Mouse (Mus musculus) bone marrow macrophage, adult 2 months (primary cell): Measurements from ENCODE around the gene Sfmbt2. TPM values are rescaled to one million over a fixed set of nuclear protein-coding genes. Genes with fewer than 3 reads are reported as not detected.

Source experiments
- H3K27ac ChIP-seq: 2 replicates; pipeline ENCODE4 v1.5.1; 2012; ENCODE audit warnings: low read depth, low read length; ENCODE audit not compliant: insufficient read depth
- H3K4me1 ChIP-seq: 2 replicates; pipeline ENCODE4 v1.6.1; 2012; ENCODE audit warnings: low read length; ENCODE audit not compliant: control insufficient read depth, insufficient read depth
- H3K4me3 ChIP-seq: 2 replicates; pipeline ENCODE4 v1.5.1; 2012; ENCODE audit warnings: mild to moderate bottlenecking, low read length, moderate library complexity; ENCODE audit not compliant: insufficient read depth
- CTCF ChIP-seq: IDR thresholded peaks from 2 replicates; pipeline ENCODE4 v1.5.1; 2012; ENCODE audit warnings: low read depth, mild to moderate bottlenecking, low read length, moderate library complexity
- POLR2A ChIP-seq: IDR thresholded peaks from 2 replicates; pipeline ENCODE4 v1.6.1; 2012; ENCODE audit warnings: mild to moderate bottlenecking, low read depth, low read length, borderline replicate concordance
- polyA plus RNA-seq: library from polyadenylated mRNA; stranded (reverse); fragments of >200 nt; gene quantifications from 2 replicates; pipeline ENCODE4 v1.2.4, GENCODE M21; 2012; ENCODE audit not compliant: missing spikeins, insufficient read depth, insufficient read length

The Sfmbt2 gene
- polyA plus RNA-seq, 1 experiment: 0.28 TPM

DNA sequence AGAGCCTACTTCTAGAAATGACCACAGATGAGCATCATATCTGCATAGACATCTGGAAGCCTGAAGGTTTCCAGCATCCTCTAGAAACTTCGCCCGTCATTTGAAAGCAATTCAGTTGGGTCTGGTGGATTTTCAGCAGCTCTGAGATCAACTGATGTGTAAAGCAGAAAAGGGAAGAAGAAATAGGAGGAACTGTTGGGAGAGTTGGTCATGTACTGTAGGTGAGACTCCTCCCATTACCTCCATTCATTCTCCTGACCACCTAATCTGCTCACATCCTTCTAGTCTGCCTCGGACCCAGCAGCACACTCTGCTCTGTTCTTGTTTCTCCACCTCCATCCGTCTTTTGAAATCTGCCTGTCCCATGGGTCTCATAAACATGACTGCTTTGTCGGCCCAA, 22.3 kb upstream of the Sfmbt2 start:
- no peak overlapping the region for H3K27ac ChIP-seq
- no peaks in the 10 kb centered on the region for H3K4me1 ChIP-seq
- TF ChIP-seq POLR2A (no peak), CTCF (no peak)
- H3K4me3 ChIP-seq: no peak overlapping the region

GRCm38 (mm10) chr2:10350266-10350810, 20.0 kb upstream of the Sfmbt2 start:
- H3K4me3 ChIP-seq: no peak overlapping the region
- H3K4me1 ChIP-seq: no peaks in the 10 kb centered on the region
- no peak overlapping the region for H3K27ac ChIP-seq
- TF ChIP-seq POLR2A (no peak), CTCF (no peak)

- Histone ChIP-seq H3K4me1 (no peaks in the 10 kb centered on the region), H3K27ac (no peak overlapping the region), H3K4me3 (no peak overlapping the region)
- TF ChIP-seq CTCF (no peak), POLR2A (no peak)
These were observed 19.2 kb upstream of the Sfmbt2 start for GRCm38 (mm10) chr2:10351125-10351524.

DNA sequence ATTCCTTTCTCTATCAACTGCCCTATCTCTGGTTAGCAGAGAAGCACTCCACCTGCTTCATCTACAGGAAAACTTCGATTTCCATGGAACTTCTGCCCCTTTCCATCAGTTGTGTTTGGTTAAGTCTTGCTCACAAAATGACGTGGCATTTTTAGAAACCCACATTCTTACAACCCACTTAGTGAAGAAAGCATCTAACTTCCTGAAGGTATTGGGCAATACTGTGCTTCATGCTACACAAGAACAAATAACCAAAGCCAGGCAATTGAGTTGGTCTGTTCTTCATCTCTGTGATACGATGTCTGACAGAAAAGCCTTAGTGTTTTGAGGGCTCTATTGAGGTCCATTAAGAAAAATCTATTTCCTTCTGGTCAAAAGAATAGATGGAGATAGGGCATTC, 17.4 kb upstream of the Sfmbt2 start:
- Histone ChIP-seq H3K4me3 (no peak overlapping the region), H3K4me1 (no peaks in the 10 kb centered on the region), H3K27ac (no peak overlapping the region)
- TF ChIP-seq POLR2A: no peak
- no peak for TF ChIP-seq CTCF

- Histone ChIP-seq H3K4me1 (no peaks in the 10 kb centered on the region), H3K27ac (no peak overlapping the region), H3K4me3 (no peak overlapping the region)
- TF ChIP-seq CTCF: no peak
These were observed 16.4 kb upstream of the Sfmbt2 start for GRCm38 (mm10) chr2:10353889-10354288.

DNA sequence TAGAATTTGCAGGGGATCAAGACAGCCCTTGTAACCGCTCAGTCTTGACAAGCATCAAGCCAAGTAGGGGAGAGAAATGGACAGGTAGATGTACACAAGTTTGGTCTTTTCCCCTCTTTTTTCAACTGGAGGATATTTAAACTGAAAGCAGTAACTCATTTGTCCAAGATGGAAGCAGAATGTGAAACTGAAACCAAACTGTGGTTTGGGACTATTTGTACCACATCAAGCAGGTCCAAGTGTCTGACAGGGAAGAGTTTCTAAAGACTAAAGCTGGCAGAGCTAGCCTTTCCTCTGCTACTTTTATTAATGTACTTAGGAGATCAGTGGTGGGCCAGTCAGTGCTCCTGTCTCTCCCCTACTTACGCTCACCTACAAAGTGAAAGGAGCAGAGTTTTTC, 10.4 kb upstream of the Sfmbt2 start:
- Histone ChIP-seq H3K27ac (no peak overlapping the region), H3K4me1 (no peaks in the 10 kb centered on the region), H3K4me3 (no peak overlapping the region)
- no peak for TF ChIP-seq CTCF
- no peak for TF ChIP-seq POLR2A

- Histone ChIP-seq H3K4me3 (no peak overlapping the region), H3K27ac (no peak overlapping the region), H3K4me1 (no peaks in the 10 kb centered on the region)
- TF ChIP-seq POLR2A (no peak), CTCF (no peak)
These were observed 5.2 kb upstream of the Sfmbt2 start for GRCm38 (mm10) chr2:10365081-10365480.

- no peak overlapping the region for H3K27ac ChIP-seq
- no peaks in the 10 kb centered on the region for H3K4me1 ChIP-seq
- TF ChIP-seq POLR2A: no peak
- TF ChIP-seq CTCF: no peak
- H3K4me3 ChIP-seq: no peak overlapping the region
These were observed 4.0 kb upstream of the Sfmbt2 start for GRCm38 (mm10) chr2:10366284-10366683.

- Histone ChIP-seq H3K27ac (no peak overlapping the region), H3K4me1 (0 out of 2 replicates have a peak, but pooled peaks cover 5% of the 10 kb centered on the region), H3K4me3 (no peak overlapping the region)
- TF ChIP-seq POLR2A: no peak
- TF ChIP-seq CTCF: no peak
These were observed 634 bp upstream of the Sfmbt2 start for GRCm38 (mm10) chr2:10369676-10370075.

DNA sequence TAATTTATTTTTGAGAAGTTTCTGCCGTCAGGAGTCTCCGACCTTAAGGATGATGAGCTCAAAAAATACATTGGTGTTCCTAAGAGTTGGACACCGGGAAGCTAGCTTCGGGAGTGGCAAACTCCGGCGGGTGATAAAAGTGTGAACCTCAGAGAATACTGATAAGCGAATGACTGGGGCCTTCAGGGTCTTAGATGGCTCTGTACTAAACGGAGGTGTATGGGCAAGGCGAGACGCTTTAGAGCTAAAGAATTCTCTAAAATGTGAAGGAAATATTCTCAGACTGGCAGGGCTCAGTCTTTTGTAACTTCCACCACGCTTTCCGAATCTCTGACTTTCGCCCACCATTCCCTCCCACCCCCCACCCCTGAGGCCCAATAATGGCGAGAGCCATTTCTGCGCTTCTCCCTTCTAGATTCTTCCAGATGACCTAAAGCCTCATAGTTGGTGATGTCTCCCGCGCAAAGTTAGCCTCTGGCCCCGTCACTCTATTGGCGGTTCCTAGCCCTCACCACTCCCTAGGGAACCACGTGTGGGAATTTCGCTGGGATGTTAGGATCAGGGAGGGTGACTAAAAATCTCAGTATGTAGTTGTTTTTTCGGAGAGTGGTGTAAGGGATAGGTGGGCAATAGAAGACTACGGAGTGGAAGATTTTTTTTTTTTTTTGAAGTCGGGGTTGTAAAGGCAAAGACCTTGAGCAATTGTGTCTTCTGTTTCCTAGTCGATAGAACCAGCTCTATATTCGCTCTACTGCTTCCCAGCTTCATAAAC, 563 bp downstream of the Sfmbt2 start:
- TF ChIP-seq CTCF (no peak), POLR2A (no peak)
- 0 out of 2 replicates have a peak, but pooled peaks cover 5% of the 10 kb centered on the region for H3K4me1 ChIP-seq
- no peak overlapping the region for H3K4me3 ChIP-seq
- H3K27ac ChIP-seq: no peak overlapping the region
